9 mouse cellular contexts compared by ENCODE assay signal in genomic region chr12:34498751-34499626, GRCm38 (mm10).
DNase-seq lines count a peak whose midpoint lies in the region.
"Had no signal": no experiment of that assay in that cellular context is flagged by ENCODE, and none has a peak within 500 bp of the region (broad histone marks: within the 10 kb centered on the region; RNA-seq: fewer than 3 reads in every experiment).

No protein-coding gene starts in this region.

- intact Hi-C loops in gastrocnemius, postnatal 36 days (cut with DNase I), result no loop called here

- DNase-seq in gastrocnemius, adult 18-20 months (ENCODE audit: low spot score), result peak; percentile 49
- DNase-seq in gastrocnemius, postnatal 36 days, result no peak
- DNase-seq in right cerebral cortex, postnatal 25 days, result peak; percentile 33
- DNase-seq in right cerebral cortex, postnatal 14 days, result no peak
- DNase-seq in gastrocnemius, postnatal 10 days, result peak; percentile 15
- peak; percentile 52 for DNase-seq in skeletal muscle tissue, adult 2 months (ENCODE audit: low read depth, low spot score)
- no peak for DNase-seq in lung, postnatal 25 days (ENCODE audit: low spot score)
- DNase-seq in lung, postnatal 14 days, result no peak
- DNase-seq: kidney, postnatal 25 days had no signal

Comparison
In these comparisons a context has a peak if more than half of its experiments do, and no peak if none do; other contexts are left out.
1. DNase-seq: peak in gastrocnemius, adult 18-20 months (single experiment), right cerebral cortex, postnatal 25 days (single experiment), gastrocnemius, postnatal 10 days (single experiment) and skeletal muscle tissue, adult 2 months (single experiment); none in gastrocnemius, postnatal 36 days (0 of 2), right cerebral cortex, postnatal 14 days (single experiment), lung, postnatal 25 days (single experiment) and lung, postnatal 14 days (single experiment).